Mouse (Mus musculus): ENCODE data around the gene Igsf8.

DNA sequence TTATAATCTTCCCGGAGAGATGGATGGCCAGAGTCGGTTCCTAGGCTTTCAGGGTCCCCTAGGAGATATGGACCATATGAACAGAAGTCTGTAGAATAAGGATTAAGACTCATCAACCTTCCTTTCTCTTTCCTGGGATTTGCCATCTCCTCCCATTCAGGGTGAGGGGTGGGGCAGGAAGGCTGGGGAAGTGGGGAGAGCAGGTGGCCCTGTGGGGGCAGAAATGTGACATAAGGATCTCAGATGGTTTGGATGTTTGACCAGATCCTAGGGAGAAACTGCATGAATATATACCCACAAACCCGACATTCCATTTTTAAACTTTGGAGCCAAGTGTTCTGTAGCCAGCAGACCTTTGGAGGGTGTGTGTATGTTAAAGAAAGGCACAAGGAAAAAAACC is 66.6 kb downstream of the Igsf8 start:
- TF ChIP-seq USF1 (IDR thresholded peaks at IDR 0.05; ENCODE audit: low read depth) = no peak
- no peak for TF ChIP-seq MYOG (IDR thresholded peaks at IDR 0.05; ENCODE audit: control insufficient read depth, extremely low read depth, insufficient read length)
- no peak for TF ChIP-seq CTCF (IDR thresholded peaks at IDR 0.05; ENCODE audit: control insufficient read depth, insufficient read depth, insufficient read length)
- no peak for TF ChIP-seq CEBPB (IDR thresholded peaks at IDR 0.05; ENCODE audit: low read depth)
- TF ChIP-seq MAX (IDR thresholded peaks at IDR 0.05) = no peak
- no peak for TF ChIP-seq MYOD1 (IDR thresholded peaks at IDR 0.05; ENCODE audit: control insufficient read depth, insufficient read length, low read depth)

Data from C2C12 (cell line).